Mouse (Mus musculus) cerebellum, adult 18-20 months (tissue): ENCODE measurements around the gene Dlgap3.

Experiments
- DNase-seq, 2 experiments: peaks; one replicate each; pipeline ENCODE4 v3.0.0; 2021

Gene Dlgap3

GRCm38 (mm10) chr4:127278451-127279001 is 109.5 kb downstream of the Dlgap3 start:
- DNase-seq: no peak

GRCm38 (mm10) chr4:127279241-127279640 is 110.2 kb downstream of the Dlgap3 start:
- DNase-seq: no peak
